Mouse (Mus musculus) G1E (cell line): ENCODE measurements at regions not wholly inside any gene's neighbourhood (a gene's known extent, or its start where the extent isn't known, plus 50 kb on each side); places are given as distances from the start of the nearest gene placed in this dataset.

Source experiments
- ATAC-seq: 2 replicates; pipeline ENCODE4 v1.8.0; 2016; ENCODE audit warnings: mild to moderate bottlenecking; ENCODE audit not compliant: insufficient number of reproducible peaks, poor library complexity, low FRiP score, severe bottlenecking; ENCODE audit errors: extremely low read depth
- DNase-seq: peaks from one replicate; pipeline ENCODE4 v3.0.0; 2012; ENCODE audit warnings: low spot score
- H3K27me3 ChIP-seq: 2 replicates; pipeline ENCODE4 v1.6.1; 2012; ENCODE audit warnings: mild to moderate bottlenecking, low read length, inconsistent platforms; ENCODE audit not compliant: insufficient read depth
- H3K36me3 ChIP-seq: replicated peaks from 2 replicates; pipeline ENCODE3; 2012; ENCODE audit warnings: mild to moderate bottlenecking, inconsistent platforms
- H3K4me1 ChIP-seq: 2 replicates; pipeline ENCODE4 v1.6.1; 2012; ENCODE audit warnings: low read depth, low read length, inconsistent platforms, mixed read lengths; ENCODE audit not compliant: insufficient read depth
- H3K4me3 ChIP-seq: 2 replicates; pipeline ENCODE4 v1.5.1; 2012; ENCODE audit warnings: low read depth, mild to moderate bottlenecking, inconsistent platforms, low read length, moderate library complexity, mixed read lengths
- H3K9me3 ChIP-seq: replicated peaks from 2 replicates; pipeline ENCODE4 v1.6.1; 2012; ENCODE audit warnings: inconsistent platforms
- CTCF ChIP-seq: IDR thresholded peaks from 2 replicates; pipeline ENCODE4 v1.5.1; 2012; ENCODE audit warnings: low read depth, low read length, inconsistent platforms, mixed read lengths
- GATA1 ChIP-seq: IDR thresholded peaks from 2 replicates; pipeline ENCODE4 v1.6.1; 2012; ENCODE audit warnings: borderline replicate concordance, low read length, inconsistent platforms, mixed read lengths
- GATA2 ChIP-seq: IDR thresholded peaks from 2 replicates; pipeline ENCODE4 v1.6.1; 2012; ENCODE audit warnings: low read depth, low read length, inconsistent platforms, borderline replicate concordance
- POLR2AphosphoS5 ChIP-seq: IDR thresholded peaks from 2 replicates; pipeline ENCODE4 v1.6.1; 2012; ENCODE audit warnings: low read depth, low read length, inconsistent platforms; ENCODE audit not compliant: insufficient replicate concordance
- TAL1 ChIP-seq: conservative IDR thresholded peaks from 2 replicates; pipeline ENCODE4 v1.6.1; 2012; ENCODE audit warnings: low read depth, low read length, inconsistent platforms, mixed read lengths

- DNase-seq (no peak), ATAC-seq (no peak)
- H3K27me3 ChIP-seq: peaks cover 5% of the 10 kb centered on the region
- no peaks in the 10 kb centered on the region for H3K9me3 ChIP-seq
- H3K4me1 ChIP-seq: no peaks in the 10 kb centered on the region
- TF ChIP-seq POLR2AphosphoS5 (no peak), CTCF (no peak), GATA2 (no peak), TAL1 (no peak), GATA1 (no peak)
- H3K4me3 ChIP-seq: no peak overlapping the region
- H3K36me3 ChIP-seq: no peaks in the 10 kb centered on the region
Observed at GRCm38 (mm10) chr15:63191731-63192130, 653.2 kb downstream of the Gsdmc2 start.

DNA sequence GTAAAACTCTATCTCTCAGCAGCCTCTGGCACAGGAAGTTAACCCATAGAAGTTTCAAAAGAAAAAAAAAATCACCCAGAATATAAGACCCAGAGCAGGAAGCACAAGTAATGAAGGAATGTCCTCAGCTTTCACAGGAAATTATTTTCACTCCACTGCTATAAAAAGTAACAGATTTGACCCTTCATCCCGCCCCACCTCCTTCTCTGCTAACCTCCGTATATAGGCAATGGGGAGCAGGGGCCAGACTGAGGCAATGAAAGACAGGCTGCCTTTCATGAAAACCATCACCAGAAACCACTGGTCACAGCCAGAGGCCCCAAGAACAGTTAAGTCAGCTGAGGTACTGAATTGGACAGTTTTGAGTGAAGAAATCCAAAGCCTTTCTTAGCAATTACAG lies 654.9 kb downstream of the Gsdmc2 start:
- ATAC-seq: no peak
- H3K4me1 ChIP-seq: no peaks in the 10 kb centered on the region
- TF ChIP-seq GATA1: no peak
- TF ChIP-seq TAL1: no peak
- TF ChIP-seq GATA2: no peak
- no peak for TF ChIP-seq CTCF
- no peak for TF ChIP-seq POLR2AphosphoS5

GRCm38 (mm10) chr15:63171003-63171402 lies 674.0 kb downstream of the Gsdmc2 start:
- TF ChIP-seq CTCF (no peak), TAL1 (no peak), GATA1 (no peak), POLR2AphosphoS5 (no peak), GATA2 (no peak)
- H3K27me3 ChIP-seq: no peaks in the 10 kb centered on the region
- no peak overlapping the region for H3K4me3 ChIP-seq
- H3K4me1 ChIP-seq: no peaks in the 10 kb centered on the region
- H3K36me3 ChIP-seq: no peaks in the 10 kb centered on the region
- H3K9me3 ChIP-seq: no peaks in the 10 kb centered on the region
- ATAC-seq (no peak), DNase-seq (no peak)

More for the DNA sequence above, 654.9 kb downstream of the Gsdmc2 start:
- Histone ChIP-seq H3K27me3 (no peaks in the 10 kb centered on the region; the same call in 1 of the 2 replicates), H3K36me3 (no peaks in the 10 kb centered on the region), H3K4me3 (no peak overlapping the region), H3K9me3 (no peaks in the 10 kb centered on the region)
- no peak for DNase-seq

- no peak overlapping the region for H3K4me3 ChIP-seq
- no peaks in the 10 kb centered on the region for H3K36me3 ChIP-seq
- no peaks in the 10 kb centered on the region for H3K27me3 ChIP-seq
- no peak for DNase-seq
- no peaks in the 10 kb centered on the region for H3K9me3 ChIP-seq
- ATAC-seq: no peak
- H3K4me1 ChIP-seq: no peaks in the 10 kb centered on the region
- TF ChIP-seq GATA2 (no peak), GATA1 (no peak), POLR2AphosphoS5 (no peak), TAL1 (no peak), CTCF (no peak)
Observed at GRCm38 (mm10) chr15:63170171-63170570, 674.8 kb downstream of the Gsdmc2 start.

DNA sequence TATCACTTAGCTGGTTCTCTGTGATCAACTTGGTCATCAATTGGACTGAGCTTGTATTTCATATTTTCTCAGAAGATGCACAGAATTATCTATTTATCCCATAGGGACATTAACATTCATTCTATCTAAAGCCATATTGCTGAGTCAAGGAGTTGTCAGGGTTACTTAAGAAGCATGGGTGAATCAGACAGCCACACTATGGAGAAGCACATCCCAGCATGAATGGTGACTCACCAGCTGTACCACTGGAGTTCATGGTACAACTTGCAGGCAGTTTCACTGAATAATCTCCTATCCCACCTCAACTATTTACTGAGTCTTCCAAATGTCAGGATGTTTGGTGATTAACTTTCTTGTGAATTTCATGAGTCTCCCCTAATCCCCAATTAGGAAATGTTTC lies 678.6 kb downstream of the Gsdmc2 start:
- H3K36me3 ChIP-seq: no peaks in the 10 kb centered on the region
- no peaks in the 10 kb centered on the region for H3K27me3 ChIP-seq
- H3K4me1 ChIP-seq: no peaks in the 10 kb centered on the region
- no peak overlapping the region for H3K4me3 ChIP-seq
- no peaks in the 10 kb centered on the region for H3K9me3 ChIP-seq
- ATAC-seq: no peak
- no peak for DNase-seq
- no peak for TF ChIP-seq GATA2
- TF ChIP-seq POLR2AphosphoS5: no peak
- no peak for TF ChIP-seq CTCF
- no peak for TF ChIP-seq TAL1
- TF ChIP-seq GATA1: no peak

- ATAC-seq (no peak), DNase-seq (no peak)
- Histone ChIP-seq H3K27me3 (no peaks in the 10 kb centered on the region), H3K4me3 (no peak overlapping the region), H3K36me3 (no peaks in the 10 kb centered on the region), H3K4me1 (no peaks in the 10 kb centered on the region), H3K9me3 (no peaks in the 10 kb centered on the region)
- TF ChIP-seq CTCF: no peak
- TF ChIP-seq GATA1: no peak
- TF ChIP-seq GATA2: no peak
- no peak for TF ChIP-seq POLR2AphosphoS5
- no peak for TF ChIP-seq TAL1
Observed at GRCm38 (mm10) chr15:63163550-63164279, 681.3 kb downstream of the Gsdmc2 start.
